Mouse (Mus musculus): Measurements from ENCODE around the gene Exoc6b.
A peak's percentile ranks its signal among the peaks of the same experiment; 100 is the strongest.
"Not testable (repeated sequence)": the region's sequence is repeated elsewhere in the genome, so short reads cannot be mapped to it uniquely, and the experiment has no call there.

The Exoc6b gene

GRCm38 (mm10) chr6:84631588-84631987, 437.7 kb downstream of the Exoc6b start:
- no peak for DNase-seq (ENCODE audit: low spot score)

DNA sequence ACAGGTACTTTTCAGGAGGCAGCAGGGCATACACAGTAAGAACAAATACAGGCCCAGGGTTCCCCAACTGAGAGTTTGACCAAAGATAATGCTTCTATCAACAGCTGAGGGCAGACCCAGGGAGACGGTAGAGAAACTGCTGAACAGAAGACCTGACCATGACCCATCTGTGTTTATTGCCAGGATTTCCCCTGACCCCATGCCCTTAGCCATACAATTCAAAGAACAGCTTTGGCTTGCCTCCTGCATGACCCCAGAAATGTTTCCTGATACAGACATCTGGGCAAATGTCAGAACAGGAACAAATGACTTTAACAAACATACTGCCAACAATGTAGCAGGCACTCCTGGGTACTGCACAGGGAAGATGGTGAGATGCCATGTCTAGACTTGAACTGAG, 439.0 kb downstream of the Exoc6b start:
- no peak for DNase-seq (ENCODE audit: low spot score)

DNA sequence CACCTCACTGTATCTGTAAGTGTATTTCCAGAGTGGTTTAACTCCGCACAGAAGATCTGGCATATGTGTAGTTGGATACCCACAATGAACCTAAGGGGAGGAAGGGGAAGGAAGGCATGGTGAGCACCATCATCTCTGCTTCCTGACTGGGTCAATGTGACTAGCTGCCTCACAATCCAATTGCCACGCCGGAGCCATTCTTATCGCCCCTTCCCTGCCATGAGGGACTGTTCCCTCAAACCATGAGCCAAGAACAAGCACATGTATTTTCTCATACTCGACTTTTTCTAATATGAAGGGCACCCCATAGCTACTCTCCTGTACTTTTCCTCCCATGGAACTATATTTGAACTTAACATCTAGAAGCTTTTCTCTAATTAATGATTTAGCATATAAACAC, 440.5 kb downstream of the Exoc6b start:
- DNase-seq (ENCODE audit: low spot score) = no peak

- no peak for DNase-seq (ENCODE audit: low spot score)
Observed at GRCm38 (mm10) chr6:84626398-84626797, 442.9 kb downstream of the Exoc6b start.

GRCm38 (mm10) chr6:84619166-84619565, 450.1 kb downstream of the Exoc6b start:
- no peak for DNase-seq (ENCODE audit: low spot score)

DNA sequence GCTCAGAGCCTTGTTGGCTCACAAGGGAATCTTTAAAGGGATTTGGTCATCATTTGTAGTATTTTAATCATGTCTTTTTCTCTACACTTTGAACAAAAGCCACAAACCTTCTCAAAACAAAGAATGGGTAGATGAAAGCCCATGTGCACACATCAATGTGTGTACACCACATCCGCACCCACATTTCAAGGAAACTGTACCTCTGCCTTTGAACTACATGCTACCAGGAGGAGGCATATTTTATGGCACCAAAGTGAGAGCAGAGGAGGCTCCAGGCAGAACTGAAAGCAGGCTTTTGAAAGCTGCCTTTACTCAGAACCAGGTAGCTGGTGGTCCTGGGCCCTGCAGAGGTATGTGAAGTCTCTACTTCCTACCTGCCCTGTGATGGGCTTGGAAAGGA, 452.3 kb downstream of the Exoc6b start:
- peak; percentile 80 for DNase-seq (ENCODE audit: low spot score)

DNA sequence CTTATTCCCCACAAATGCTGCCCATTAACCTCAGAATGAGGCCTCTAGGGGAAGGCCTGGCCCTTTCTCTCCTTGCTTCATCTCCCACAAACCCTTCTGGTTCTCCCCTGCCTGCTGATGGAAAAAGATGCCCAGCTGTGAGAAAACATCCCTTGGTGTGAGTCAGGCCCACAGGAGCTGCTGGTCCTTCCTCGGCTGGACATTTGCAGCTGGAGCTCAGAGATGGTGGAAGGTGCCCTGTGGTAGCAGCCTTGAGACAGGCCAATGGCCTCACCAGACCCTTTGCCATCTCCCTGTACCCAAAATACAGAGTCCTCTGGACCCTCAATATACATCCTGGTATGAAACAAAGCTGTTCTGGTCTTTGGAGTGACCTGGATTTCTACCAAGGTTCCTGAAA, 452.7 kb downstream of the Exoc6b start:
- DNase-seq (ENCODE audit: low spot score) = no peak

DNA sequence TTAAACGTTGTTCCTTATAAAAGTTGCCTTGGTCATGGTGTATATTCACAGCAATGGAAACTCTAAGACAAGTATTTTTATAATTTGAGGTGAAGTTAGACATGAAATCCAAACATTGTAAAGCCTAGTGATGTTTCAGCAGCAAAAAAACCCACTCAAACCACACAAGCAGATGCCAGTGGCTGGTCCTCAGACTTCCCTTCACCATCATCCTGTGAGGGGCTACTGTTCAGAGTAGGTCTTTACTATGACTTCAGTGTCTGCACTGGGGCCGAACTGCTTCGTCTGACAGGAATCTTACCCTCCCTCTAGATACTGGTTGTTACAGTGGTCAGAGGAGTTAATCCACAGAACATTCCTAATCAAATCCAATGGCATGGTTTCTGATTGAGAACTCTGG, 455.8 kb downstream of the Exoc6b start:
- no peak for DNase-seq (ENCODE audit: low spot score)

- no peak for DNase-seq (ENCODE audit: low spot score)
Observed at GRCm38 (mm10) chr6:84601136-84601889, 468.0 kb downstream of the Exoc6b start.

GRCm38 (mm10) chr6:84599296-84599695, 470.0 kb downstream of the Exoc6b start:
- DNase-seq (ENCODE audit: low spot score) = not testable (repeated sequence)

DNA sequence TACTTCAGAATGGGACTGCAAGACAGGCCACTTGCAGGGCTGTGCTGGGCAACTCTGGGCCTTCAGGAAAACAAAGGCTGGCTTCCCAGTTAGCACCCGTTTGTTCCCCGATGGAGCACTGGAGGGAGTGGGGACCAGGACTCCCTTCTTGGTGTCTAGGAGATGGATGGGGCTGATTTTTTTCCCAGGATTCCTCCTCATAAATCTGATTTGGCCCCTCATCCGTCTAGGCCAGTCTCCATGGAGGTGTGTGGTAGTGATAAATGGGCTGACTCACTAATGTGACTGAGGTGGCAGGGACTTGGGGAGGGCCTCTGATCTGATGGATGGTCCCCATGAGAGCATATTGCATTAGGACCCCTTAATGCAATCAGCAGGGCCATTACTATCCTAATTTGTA, 470.6 kb downstream of the Exoc6b start:
- DNase-seq (ENCODE audit: low spot score) = no peak

GRCm38 (mm10) chr6:84594626-84595025, 474.7 kb downstream of the Exoc6b start:
- no peak for DNase-seq (ENCODE audit: low spot score)

DNA sequence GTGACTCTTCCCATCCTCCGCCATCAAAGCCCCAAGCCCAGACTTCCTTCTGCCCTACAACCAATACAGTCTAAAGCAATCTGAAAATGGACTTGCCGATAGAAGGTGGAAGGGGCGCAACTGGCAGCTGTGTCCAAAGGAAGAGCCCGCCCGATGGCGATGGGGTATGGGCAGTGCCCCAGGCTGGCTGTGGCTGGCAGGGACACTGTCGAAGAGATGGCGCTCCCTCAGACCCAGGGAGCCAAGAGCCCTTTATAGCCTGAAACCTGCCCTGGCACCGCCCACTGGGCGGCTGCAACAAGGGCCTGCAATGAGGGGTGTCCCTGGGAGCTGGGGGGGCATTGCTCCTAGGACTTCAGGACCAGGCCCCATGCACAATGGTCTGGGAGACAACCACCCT, 475.6 kb downstream of the Exoc6b start, which contains the start of gene Cyp26b1:
Gene Cyp26b1, minus strand, starts transcription at position 216 of the 400 bp plus-strand sequence.
- no peak for DNase-seq (ENCODE audit: low spot score)

DNA sequence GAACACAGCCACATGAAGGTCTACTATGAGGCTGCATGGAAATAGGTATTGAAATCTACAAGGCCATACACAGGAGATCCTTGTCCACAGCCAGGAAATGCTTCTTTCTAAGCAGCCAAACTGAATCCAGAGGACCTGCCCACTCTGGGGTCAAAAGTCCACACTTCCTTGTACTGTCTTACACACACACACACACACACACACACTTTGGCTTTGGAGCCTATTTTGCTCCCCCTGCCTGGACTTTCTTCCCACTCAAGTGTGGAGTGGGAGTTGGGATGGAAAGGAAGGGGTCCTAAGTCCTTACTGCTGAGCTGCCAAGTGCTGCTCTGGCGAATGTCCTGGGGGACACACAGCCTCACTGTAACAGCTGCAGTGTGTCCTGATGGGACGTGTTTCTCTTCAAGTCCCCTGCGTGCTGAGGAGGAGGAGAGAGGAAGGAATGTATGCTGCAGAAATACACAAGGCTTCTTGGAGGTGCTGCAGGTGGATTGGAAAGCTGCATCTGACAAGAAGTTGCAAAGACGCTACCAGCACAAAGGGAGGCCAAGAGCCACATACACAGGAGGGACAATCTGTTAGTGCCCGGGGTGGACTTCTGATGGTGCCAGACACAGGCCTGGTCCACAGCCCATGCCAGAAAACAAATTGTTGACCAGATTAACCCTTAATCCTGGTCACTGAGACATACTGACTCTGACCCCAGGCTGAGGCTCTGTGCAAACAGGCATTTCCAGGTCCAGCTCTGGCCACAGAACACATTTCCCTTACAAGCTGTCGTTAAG, 478.2 kb downstream of the Exoc6b start:
- DNase-seq (ENCODE audit: low spot score) = no peak

DNA sequence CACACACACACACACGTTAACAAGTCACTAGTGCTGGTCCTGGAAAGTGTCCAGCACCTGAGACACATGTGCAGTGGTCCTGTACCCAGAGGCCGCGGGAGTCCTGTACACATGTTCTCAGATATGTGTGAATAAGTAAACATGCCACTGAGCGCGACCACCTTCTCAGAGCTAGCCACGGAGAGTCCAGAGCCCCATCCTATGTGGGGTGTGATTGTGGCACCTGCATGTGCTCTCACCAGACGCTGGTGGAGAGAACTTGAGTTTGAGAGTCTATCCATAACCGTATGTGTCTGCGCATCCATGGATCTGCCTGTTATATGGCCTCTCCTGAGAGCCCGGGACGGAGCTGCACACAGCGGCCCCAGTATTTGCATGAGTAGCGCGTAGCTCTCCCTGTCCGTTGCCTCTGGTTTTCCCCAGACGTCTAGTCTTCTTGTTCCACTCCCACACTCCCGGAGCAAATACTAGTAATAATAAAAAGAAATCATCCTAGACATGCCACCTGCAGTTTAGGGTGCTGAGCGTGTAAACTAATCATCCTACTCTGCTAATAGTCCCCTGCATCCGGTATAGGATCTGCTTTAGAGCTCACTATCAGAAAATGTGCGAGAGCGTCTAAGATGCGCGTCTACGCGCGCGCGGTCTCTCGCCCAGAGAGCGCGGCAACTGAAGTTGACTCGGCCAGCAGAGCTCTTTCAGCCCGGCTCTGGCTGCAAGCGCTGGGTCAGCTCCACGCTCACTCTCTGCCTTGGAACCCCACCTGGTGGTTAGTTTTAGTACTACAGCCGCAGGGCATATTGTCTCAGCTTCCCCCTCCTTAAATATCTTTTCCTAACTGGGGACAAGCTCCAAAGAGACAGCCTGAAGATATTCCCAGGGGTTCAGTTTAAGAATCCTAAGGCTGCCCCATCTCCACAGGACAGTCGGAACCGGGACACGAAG, 479.3 kb downstream of the Exoc6b start:
- peak; percentile 48 for DNase-seq (ENCODE audit: low spot score)

GRCm38 (mm10) chr6:84588895-84589652, 480.2 kb downstream of the Exoc6b start:
- DNase-seq (ENCODE audit: low spot score) = no peak

DNA sequence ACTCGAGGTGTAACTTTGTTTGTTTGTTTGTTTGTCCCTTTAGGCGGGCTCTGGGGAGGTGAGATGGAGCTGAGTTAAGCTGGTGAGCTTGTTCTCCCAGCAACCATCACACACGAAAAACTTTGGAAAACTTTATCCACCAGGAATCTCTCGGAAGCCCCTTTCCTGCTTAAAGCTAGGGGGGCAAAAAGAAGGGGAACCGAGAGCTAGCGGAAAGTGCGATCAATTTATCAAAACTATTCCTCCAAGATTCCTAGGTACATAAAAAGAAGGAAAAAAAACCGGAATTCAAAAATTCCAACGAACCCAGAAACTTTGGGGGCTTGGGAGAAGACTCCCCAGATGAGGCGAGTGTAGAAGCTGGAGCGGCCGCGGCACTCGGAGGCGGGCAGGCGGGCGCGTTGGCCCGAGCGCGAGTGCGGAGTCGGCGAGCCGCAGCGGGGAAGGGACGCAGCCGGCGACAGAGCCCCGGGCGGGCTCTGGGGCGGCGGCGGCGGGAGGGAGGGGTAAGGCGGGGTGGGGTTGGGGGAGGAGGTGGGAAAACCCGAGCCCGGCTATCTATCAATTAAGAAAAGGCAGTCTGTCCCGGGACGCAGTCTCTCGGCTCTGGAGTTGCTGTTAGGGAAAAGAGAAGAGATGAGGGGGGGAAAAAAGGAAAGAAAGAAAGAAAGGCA, 481.0 kb downstream of the Exoc6b start:
- no peak for DNase-seq (ENCODE audit: low spot score)

GRCm38 (mm10) chr6:84587471-84588101, 481.7 kb downstream of the Exoc6b start:
- DNase-seq (ENCODE audit: low spot score) = peak; percentile 20

DNA sequence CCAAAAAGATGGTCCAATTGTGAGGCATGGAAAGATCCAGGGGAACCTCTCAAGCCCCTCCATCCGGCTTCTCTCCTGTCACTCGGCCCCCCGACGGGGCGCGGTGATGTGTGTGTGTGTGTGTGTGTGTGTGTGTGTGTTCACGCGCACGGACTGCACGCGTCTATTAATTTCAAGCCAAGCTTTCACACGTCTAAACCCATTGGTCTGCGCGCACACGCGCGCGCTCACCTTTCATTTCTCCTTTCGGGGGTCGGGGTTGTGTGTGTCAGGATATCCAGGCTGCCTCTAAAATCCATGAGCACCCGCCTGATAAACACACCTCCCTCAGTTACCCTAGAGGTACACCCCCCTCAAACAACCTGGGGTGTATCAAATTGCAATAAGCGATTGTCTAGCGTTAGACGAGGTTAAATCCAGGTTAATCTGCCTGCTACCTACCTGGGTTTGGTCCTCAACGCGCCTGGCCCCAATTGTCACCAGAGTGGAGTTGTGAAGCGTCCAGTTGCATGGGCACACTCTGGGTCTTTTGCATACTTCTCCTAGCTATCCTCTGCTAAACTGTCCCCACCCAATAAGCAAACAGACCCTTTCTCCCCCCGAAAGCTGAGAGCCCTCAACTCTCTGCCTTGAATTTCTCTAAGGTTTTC, 482.6 kb downstream of the Exoc6b start:
- no peak for DNase-seq (ENCODE audit: low spot score)
